Mouse (Mus musculus): ENCODE results near the gene Cetn3. TPM values are rescaled to one million over a fixed set of nuclear protein-coding genes. Genes with fewer than 3 reads are reported as not detected.

The Cetn3 gene
- polyA plus RNA-seq, 2 experiments, result 64.1 to 142 TPM

DNA sequence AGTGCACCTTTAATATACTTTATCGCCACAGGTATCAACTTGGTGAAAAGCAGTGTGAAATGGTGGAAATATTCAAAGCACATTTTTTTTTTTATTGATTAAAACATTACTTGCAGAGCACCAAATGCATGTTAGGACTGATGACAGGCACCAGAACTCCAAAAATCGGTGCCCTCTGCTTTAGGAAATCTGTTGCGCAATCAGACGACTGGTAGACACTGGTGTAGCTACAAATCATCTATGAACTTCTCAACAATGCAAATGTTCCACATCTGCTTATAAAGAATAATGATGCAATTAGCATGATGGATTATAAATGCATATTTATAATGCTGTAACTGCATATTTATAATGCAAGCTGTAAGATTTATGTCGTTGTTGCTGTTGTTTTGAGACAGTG is 18.7 kb upstream of the Cetn3 start:
- Histone ChIP-seq H3K4me1 (replicated peaks; ENCODE audit: control insufficient read depth in 2 of 2, insufficient read depth in 2 of 2, low read length in 1 of 2) (no peaks in the 10 kb centered on the region), H3K27ac (no peak overlapping the region), H3K9me3 (ENCODE audit: control insufficient read depth, low read length) (no peaks in the 10 kb centered on the region), H3K4me3 (ENCODE audit: insufficient read depth in 1 of 2, low read depth in 2 of 2, low read length in 2 of 2) (no peak overlapping the region), H3K27me3 (ENCODE audit: control insufficient read depth, insufficient read depth, low read length) (no peaks in the 10 kb centered on the region), H3K36me3 (replicated peaks; ENCODE audit: control insufficient read depth, insufficient read depth, low read depth) (no peaks in the 10 kb centered on the region), H3K9ac (replicated peaks) (no peak overlapping the region), H3K4me2 (ENCODE audit: low read depth) (no peak overlapping the region)
- TF ChIP-seq EP300 (IDR thresholded peaks at IDR 0.05; ENCODE audit: low read depth) (no peak), CTCF (IDR thresholded peaks at IDR 0.05; ENCODE audit: low read depth) (no peak)
- 64% methylated on average over 5 of the region's 5 CpGs for WGBS (ENCODE audit: insufficient replicate concordance)
- DNase-seq (ENCODE audit: low read depth in 3 of 3, low spot score in 3 of 3) (no peak), ATAC-seq (ENCODE audit: insufficient read depth) (no peak)

- no peak overlapping the region for H3K4me3 ChIP-seq (ENCODE audit: insufficient read depth in 1 of 2, low read depth in 2 of 2, low read length in 2 of 2)
- DNase-seq (ENCODE audit: low read depth in 3 of 3, low spot score in 3 of 3), result peak in 1 of 3 experiments; percentile 26
Measured at GRCm38 (mm10) chr13:81767038-81767659, 15.7 kb upstream of the Cetn3 start.

GRCm38 (mm10) chr13:81776217-81776616 is 6.7 kb upstream of the Cetn3 start:
- H3K9ac ChIP-seq (replicated peaks), result no peak overlapping the region
- no peak for ATAC-seq (ENCODE audit: insufficient read depth)

More at GRCm38 (mm10) chr13:81767038-81767659, 15.7 kb upstream of the Cetn3 start:
- H3K36me3 ChIP-seq (replicated peaks; ENCODE audit: control insufficient read depth, insufficient read depth, low read depth), result no peaks in the 10 kb centered on the region
- no peaks in the 10 kb centered on the region for H3K27me3 ChIP-seq (ENCODE audit: control insufficient read depth, insufficient read depth, low read length)
- no peak for ATAC-seq (ENCODE audit: insufficient read depth)
- no peak overlapping the region for H3K4me2 ChIP-seq (ENCODE audit: low read depth)
- no peaks in the 10 kb centered on the region for H3K9me3 ChIP-seq (ENCODE audit: control insufficient read depth, low read length)
- peak; percentile 81 for TF ChIP-seq CTCF (IDR thresholded peaks at IDR 0.05; ENCODE audit: low read depth)
- no peak for TF ChIP-seq EP300 (IDR thresholded peaks at IDR 0.05; ENCODE audit: low read depth)
- no peak overlapping the region for H3K27ac ChIP-seq
- no peak overlapping the region for H3K9ac ChIP-seq (replicated peaks)
- no peaks in the 10 kb centered on the region for H3K4me1 ChIP-seq (replicated peaks; ENCODE audit: control insufficient read depth in 2 of 2, insufficient read depth in 2 of 2, low read length in 1 of 2)
- WGBS (ENCODE audit: insufficient replicate concordance), result 79% methylated on average over 7 of the region's 7 CpGs

DNA sequence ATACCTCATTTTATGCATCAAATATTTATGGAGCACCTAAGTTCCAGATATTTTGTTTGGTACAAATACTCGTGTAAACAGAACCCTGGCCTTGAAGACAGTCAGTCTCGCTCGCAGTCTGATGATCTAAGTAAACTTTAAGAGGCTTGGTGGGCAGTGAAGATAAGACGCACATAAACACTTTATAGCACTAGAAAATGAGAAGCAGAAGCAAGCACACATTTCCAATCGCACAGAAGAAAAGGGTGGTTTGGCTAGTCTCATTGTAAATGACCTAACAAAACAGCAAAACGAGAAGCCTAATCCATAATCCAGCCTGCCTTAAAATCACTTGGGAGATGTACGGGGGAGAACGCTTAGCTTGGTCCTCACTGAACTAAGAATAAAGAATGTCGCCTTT is 402 bp upstream of the Cetn3 start:
- Histone ChIP-seq H3K4me3 (ENCODE audit: insufficient read depth in 1 of 2, low read depth in 2 of 2, low read length in 2 of 2) (peak overlapping the region; percentile 54 to 70), H3K9me3 (ENCODE audit: control insufficient read depth, low read length) (no peaks in the 10 kb centered on the region), H3K4me1 (replicated peaks; ENCODE audit: control insufficient read depth in 2 of 2, insufficient read depth in 2 of 2, low read length in 1 of 2) (peaks cover 6 to 12% of the 10 kb centered on the region in 2 experiments), H3K9ac (replicated peaks) (peak overlapping the region; percentile 67), H3K27me3 (ENCODE audit: control insufficient read depth, insufficient read depth, low read length) (no peaks in the 10 kb centered on the region), H3K36me3 (replicated peaks; ENCODE audit: control insufficient read depth, insufficient read depth, low read depth) (peaks cover 7% of the 10 kb centered on the region), H3K27ac (peak overlapping the region; percentile 78), H3K4me2 (ENCODE audit: low read depth) (peak overlapping the region; percentile 86)
- no peak for DNase-seq (ENCODE audit: low read depth in 3 of 3, low spot score in 3 of 3)
- TF ChIP-seq CTCF (IDR thresholded peaks at IDR 0.05; ENCODE audit: low read depth) (no peak), EP300 (IDR thresholded peaks at IDR 0.05; ENCODE audit: low read depth) (0 out of 2 replicates have a peak, but pooled peaks have one; percentile 25)
- WGBS (ENCODE audit: insufficient replicate concordance), result 20% methylated on average over 9 of the region's 9 CpGs
- no peak for ATAC-seq (ENCODE audit: insufficient read depth)

More at GRCm38 (mm10) chr13:81776217-81776616, 6.7 kb upstream of the Cetn3 start:
- WGBS (ENCODE audit: insufficient replicate concordance), result 38% methylated on average over 3 of the region's 3 CpGs
- no peak for TF ChIP-seq CTCF (IDR thresholded peaks at IDR 0.05; ENCODE audit: low read depth)
- TF ChIP-seq EP300 (IDR thresholded peaks at IDR 0.05; ENCODE audit: low read depth), result no peak
- H3K9me3 ChIP-seq (ENCODE audit: control insufficient read depth, low read length), result no peaks in the 10 kb centered on the region
- H3K4me1 ChIP-seq (replicated peaks; ENCODE audit: control insufficient read depth in 2 of 2, insufficient read depth in 2 of 2, low read length in 1 of 2), result no peaks in the 10 kb centered on the region
- DNase-seq (ENCODE audit: low read depth in 3 of 3, low spot score in 3 of 3), result no peak
- H3K27me3 ChIP-seq (ENCODE audit: control insufficient read depth, insufficient read depth, low read length), result no peaks in the 10 kb centered on the region
- H3K4me2 ChIP-seq (ENCODE audit: low read depth), result no peak overlapping the region
- H3K27ac ChIP-seq, result no peak overlapping the region
- no peak overlapping the region for H3K4me3 ChIP-seq (ENCODE audit: insufficient read depth in 1 of 2, low read depth in 2 of 2, low read length in 2 of 2)
- H3K36me3 ChIP-seq (replicated peaks; ENCODE audit: control insufficient read depth, insufficient read depth, low read depth), result no peaks in the 10 kb centered on the region

GRCm38 (mm10) chr13:81783405-81784342 is 797 bp downstream of the Cetn3 start:
- WGBS (ENCODE audit: insufficient replicate concordance), result 1% methylated on average over 62 of the region's 62 CpGs
- H3K9me3 ChIP-seq (ENCODE audit: control insufficient read depth, low read length), result no peaks in the 10 kb centered on the region
- H3K9ac ChIP-seq (replicated peaks), result peak overlapping the region; percentile 81
- H3K4me3 ChIP-seq (ENCODE audit: insufficient read depth in 1 of 2, low read depth in 2 of 2, low read length in 2 of 2), result peak overlapping the region; percentile 70 to 82
- TF ChIP-seq EP300 (IDR thresholded peaks at IDR 0.05; ENCODE audit: low read depth) (no peak), CTCF (IDR thresholded peaks at IDR 0.05; ENCODE audit: low read depth) (no peak)
- no peaks in the 10 kb centered on the region for H3K27me3 ChIP-seq (ENCODE audit: control insufficient read depth, insufficient read depth, low read length)
- peaks cover 15% of the 10 kb centered on the region for H3K36me3 ChIP-seq (replicated peaks; ENCODE audit: control insufficient read depth, insufficient read depth, low read depth)
- H3K27ac ChIP-seq, result peak overlapping the region; percentile 80
- DNase-seq (ENCODE audit: low read depth in 3 of 3, low spot score in 3 of 3), result peak; percentile 93 to 95 (median 93)
- H3K4me2 ChIP-seq (ENCODE audit: low read depth), result peak overlapping the region; percentile 86
- peak; percentile 95 for ATAC-seq (ENCODE audit: insufficient read depth)
- peaks cover 6 to 12% of the 10 kb centered on the region in 2 experiments for H3K4me1 ChIP-seq (replicated peaks; ENCODE audit: control insufficient read depth in 2 of 2, insufficient read depth in 2 of 2, low read length in 1 of 2)
